Mouse (Mus musculus) forebrain, embryonic 11.5 days (tissue): ENCODE measurements around the gene Mroh2b. TPM values are rescaled to one million over a fixed set of nuclear protein-coding genes. Genes with fewer than 3 reads are reported as not detected.

Experiments used
- polyA plus RNA-seq: library from polyadenylated mRNA; unstranded; fragments of >200 nt; fragmentation: Nextera tagmentation; extraction: Ambion mirVana; gene quantifications from 2 replicates; pipeline ENCODE4 v1.2.1, GENCODE M21; 2014

Mroh2b gene
- polyA plus RNA-seq, 1 experiment from 2014 or later, result not detected

Other genes with a start within 250 kb of the Mroh2b start
- gene C6, start 171.6 kb upstream of the Mroh2b start, polyA plus RNA-seq, result not detected in 2 replicates
- not detected in 2 replicates for gene C7, start 165.0 kb downstream of the Mroh2b start, polyA plus RNA-seq
- 0.97 and 1.6 TPM in 2 replicates for gene Card6, start 209.8 kb downstream of the Mroh2b start, polyA plus RNA-seq
- 418 and 471 TPM in 2 replicates for gene Rpl37, start 217.9 kb downstream of the Mroh2b start, polyA plus RNA-seq
- gene Prkaa1, start 245.1 kb downstream of the Mroh2b start, polyA plus RNA-seq, result 15.7 and 16.3 TPM in 2 replicates